Mouse (Mus musculus): ENCODE results near the gene Mettl21e. TPM values are rescaled to one million over a fixed set of nuclear protein-coding genes. Genes with fewer than 3 reads are reported as not detected.

Gene Mettl21e
- polyA plus RNA-seq, 1 experiment = not detected

GRCm38 (mm10) chr1:44217118-44217517 lies 1.6 kb downstream of the Mettl21e start:
- no peak for TF ChIP-seq CTCF (IDR thresholded peaks at IDR 0.05; ENCODE audit: extremely low read depth, insufficient read depth, insufficient read length, insufficient replicate concordance)
- no peak for TF ChIP-seq POLR2A (IDR thresholded peaks at IDR 0.05; ENCODE audit: low read depth, low read length)
- H3K36me3 ChIP-seq (ENCODE audit: control insufficient read depth, insufficient read depth, low read length) = no peaks in the 10 kb centered on the region
- no peaks in the 10 kb centered on the region for H3K4me1 ChIP-seq (ENCODE audit: control insufficient read depth, insufficient read depth, insufficient read length)
- H3K4me3 ChIP-seq (ENCODE audit: extremely low read depth, insufficient read depth, insufficient read length) = no peak overlapping the region
- DNase-seq (ENCODE audit: low read depth in 1 of 2, low spot score in 2 of 2) = no peak
- no peak overlapping the region for H3K27ac ChIP-seq (ENCODE audit: insufficient read depth, low read length)
- H3K27me3 ChIP-seq (ENCODE audit: control insufficient read depth, insufficient read depth, low read length) = no peaks in the 10 kb centered on the region
- WGBS = 67% methylated on average over 2 of the region's 2 CpGs

GRCm38 (mm10) chr1:44216352-44217116 lies 2.2 kb downstream of the Mettl21e start:
- H3K4me1 ChIP-seq (ENCODE audit: control insufficient read depth, insufficient read depth, insufficient read length) = no peaks in the 10 kb centered on the region
- H3K4me3 ChIP-seq (ENCODE audit: extremely low read depth, insufficient read depth, insufficient read length) = no peak overlapping the region
- no peaks in the 10 kb centered on the region for H3K36me3 ChIP-seq (ENCODE audit: control insufficient read depth, insufficient read depth, low read length)
- H3K27ac ChIP-seq (ENCODE audit: insufficient read depth, low read length) = no peak overlapping the region
- WGBS = 79% methylated on average over 2 of the region's 2 CpGs
- TF ChIP-seq POLR2A (IDR thresholded peaks at IDR 0.05; ENCODE audit: low read depth, low read length) = no peak
- no peak for TF ChIP-seq CTCF (IDR thresholded peaks at IDR 0.05; ENCODE audit: extremely low read depth, insufficient read depth, insufficient read length, insufficient replicate concordance)
- no peak for DNase-seq (ENCODE audit: low read depth in 1 of 2, low spot score in 2 of 2)
- H3K27me3 ChIP-seq (ENCODE audit: control insufficient read depth, insufficient read depth, low read length) = no peaks in the 10 kb centered on the region

GRCm38 (mm10) chr1:44214443-44214842 lies 4.3 kb downstream of the Mettl21e start:
- DNase-seq (ENCODE audit: low read depth in 1 of 2, low spot score in 2 of 2) = no peak
- Histone ChIP-seq H3K4me1 (ENCODE audit: control insufficient read depth, insufficient read depth, insufficient read length) (no peaks in the 10 kb centered on the region), H3K4me3 (ENCODE audit: extremely low read depth, insufficient read depth, insufficient read length) (no peak overlapping the region), H3K27me3 (ENCODE audit: control insufficient read depth, insufficient read depth, low read length) (no peaks in the 10 kb centered on the region), H3K36me3 (ENCODE audit: control insufficient read depth, insufficient read depth, low read length) (no peaks in the 10 kb centered on the region), H3K27ac (ENCODE audit: insufficient read depth, low read length) (no peak overlapping the region)
- WGBS = 50% methylated on average over 2 of the region's 2 CpGs
- TF ChIP-seq CTCF (IDR thresholded peaks at IDR 0.05; ENCODE audit: extremely low read depth, insufficient read depth, insufficient read length, insufficient replicate concordance) (no peak), POLR2A (IDR thresholded peaks at IDR 0.05; ENCODE audit: low read depth, low read length) (no peak)

- Histone ChIP-seq H3K4me1 (ENCODE audit: control insufficient read depth, insufficient read depth, insufficient read length) (peaks cover 2% of the 10 kb centered on the region; the same call in 1 of the 2 replicates), H3K27ac (ENCODE audit: insufficient read depth, low read length) (no peak overlapping the region), H3K27me3 (ENCODE audit: control insufficient read depth, insufficient read depth, low read length) (peaks cover 4% of the 10 kb centered on the region), H3K36me3 (ENCODE audit: control insufficient read depth, insufficient read depth, low read length) (no peaks in the 10 kb centered on the region), H3K4me3 (ENCODE audit: extremely low read depth, insufficient read depth, insufficient read length) (no peak overlapping the region)
- TF ChIP-seq CTCF (IDR thresholded peaks at IDR 0.05; ENCODE audit: extremely low read depth, insufficient read depth, insufficient read length, insufficient replicate concordance) (no peak), POLR2A (IDR thresholded peaks at IDR 0.05; ENCODE audit: low read depth, low read length) (no peak)
- WGBS = 93% methylated on average over 15 of the region's 15 CpGs
- no peak for DNase-seq (ENCODE audit: low read depth in 1 of 2, low spot score in 2 of 2)
Observed at GRCm38 (mm10) chr1:44202876-44203275, 15.9 kb downstream of the Mettl21e start.

GRCm38 (mm10) chr1:44198273-44199171 lies 20.2 kb downstream of the Mettl21e start:
- Histone ChIP-seq H3K4me1 (ENCODE audit: control insufficient read depth, insufficient read depth, insufficient read length) (peaks cover 2% of the 10 kb centered on the region; the same call in 1 of the 2 replicates), H3K27ac (ENCODE audit: insufficient read depth, low read length) (no peak overlapping the region), H3K4me3 (ENCODE audit: extremely low read depth, insufficient read depth, insufficient read length) (no peak overlapping the region; the same call in 1 of the 2 replicates), H3K27me3 (ENCODE audit: control insufficient read depth, insufficient read depth, low read length) (peaks cover 4% of the 10 kb centered on the region), H3K36me3 (ENCODE audit: control insufficient read depth, insufficient read depth, low read length) (no peaks in the 10 kb centered on the region)
- no peak for DNase-seq (ENCODE audit: low read depth in 1 of 2, low spot score in 2 of 2)
- TF ChIP-seq CTCF (IDR thresholded peaks at IDR 0.05; ENCODE audit: extremely low read depth, insufficient read depth, insufficient read length, insufficient replicate concordance) = no peak
- no peak for TF ChIP-seq POLR2A (IDR thresholded peaks at IDR 0.05; ENCODE audit: low read depth, low read length)
- 22% methylated on average over 47 of the region's 47 CpGs for WGBS

GRCm38 (mm10) chr1:44186396-44186795 lies 32.4 kb downstream of the Mettl21e start:
- no peaks in the 10 kb centered on the region for H3K4me1 ChIP-seq (ENCODE audit: control insufficient read depth, insufficient read depth, insufficient read length)
- no peak for TF ChIP-seq CTCF (IDR thresholded peaks at IDR 0.05; ENCODE audit: extremely low read depth, insufficient read depth, insufficient read length, insufficient replicate concordance)
- no peak for TF ChIP-seq POLR2A (IDR thresholded peaks at IDR 0.05; ENCODE audit: low read depth, low read length)
- no peak overlapping the region for H3K27ac ChIP-seq (ENCODE audit: insufficient read depth, low read length)
- no peaks in the 10 kb centered on the region for H3K27me3 ChIP-seq (ENCODE audit: control insufficient read depth, insufficient read depth, low read length)
- peaks cover 2% of the 10 kb centered on the region; the same call in 1 of the 2 replicates for H3K36me3 ChIP-seq (ENCODE audit: control insufficient read depth, insufficient read depth, low read length)
- no peak overlapping the region for H3K4me3 ChIP-seq (ENCODE audit: extremely low read depth, insufficient read depth, insufficient read length)
- DNase-seq (ENCODE audit: low read depth in 1 of 2, low spot score in 2 of 2) = no peak
